Mouse (Mus musculus): ENCODE results near the gene Trim34b.

GRCm38 (mm10) chr7:104352717-104353599 lies 23.7 kb downstream of the Trim34b start, which contains the start of gene Trim12c:
- TF ChIP-seq POLR2A (IDR thresholded peaks at IDR 0.05; ENCODE audit: insufficient read length, low read depth) (no peak), USF1 (IDR thresholded peaks at IDR 0.05; ENCODE audit: low read depth) (no peak), MYOD1 (IDR thresholded peaks at IDR 0.05; ENCODE audit: control insufficient read depth in 1 of 3, insufficient read length in 2 of 3, low read depth in 2 of 3) (no peak), POLR2AphosphoS2 (IDR thresholded peaks at IDR 0.05; ENCODE audit: insufficient read length, low read depth) (no peak), TCF3 (IDR thresholded peaks at IDR 0.05; ENCODE audit: insufficient read length, low read depth) (no peak), MYOG (IDR thresholded peaks at IDR 0.05; ENCODE audit: control insufficient read depth in 1 of 3, insufficient read depth in 1 of 3, insufficient read length in 2 of 3, low read depth in 2 of 3) (no peak)
